Mouse (Mus musculus): ENCODE data around the gene Tgfbr1. TPM values are rescaled to one million over a fixed set of nuclear protein-coding genes. Genes with fewer than 3 reads are reported as not detected.

Gene Tgfbr1
- total RNA-seq, 1 experiment = 31.7 TPM

- no peak for DNase-seq (ENCODE audit: low read depth, low spot score)
- no peaks in the 10 kb centered on the region for H3K36me3 ChIP-seq (ENCODE audit: control insufficient read depth, insufficient read depth, low read length, poor library complexity, severe bottlenecking)
- in situ Hi-C loops (cut with MboI; ENCODE audit: low sequenced_read_pairs in 2 of 2, unreplicated experiment in 2 of 2) = no loop called here
- TF ChIP-seq ZC3H11A (IDR thresholded peaks at IDR 0.05; ENCODE audit: borderline replicate concordance, low read depth, low read length) (no peak), CHD2 (IDR thresholded peaks at IDR 0.05; ENCODE audit: low read depth, low read length) (no peak), MAFK (IDR thresholded peaks at IDR 0.05; ENCODE audit: insufficient read depth, low read depth, low read length) (no peak), ZNF384 (IDR thresholded peaks at IDR 0.05; ENCODE audit: low read depth, low read length) (no peak), HCFC1 (IDR thresholded peaks at IDR 0.05; ENCODE audit: borderline replicate concordance, insufficient read depth, low read length) (no peak)
- no peak overlapping the region for H3K4me3 ChIP-seq (ENCODE audit: insufficient read depth in 1 of 2, low read depth in 1 of 2, low read length in 2 of 2, poor library complexity in 1 of 2, severe bottlenecking in 1 of 2)
- no peaks in the 10 kb centered on the region for H3K9me3 ChIP-seq (ENCODE audit: control insufficient read depth, insufficient read depth, low read depth, low read length)
- no peak overlapping the region for H3K27ac ChIP-seq (ENCODE audit: insufficient read depth, low read depth, low read length, poor library complexity, severe bottlenecking)
- no peaks in the 10 kb centered on the region; a peak in 1 of 4 replicates for H3K4me1 ChIP-seq (ENCODE audit: control insufficient read depth in 2 of 2, insufficient read depth in 2 of 2, low read length in 2 of 2, poor library complexity in 1 of 2)
- H3K9ac ChIP-seq (ENCODE audit: insufficient read depth, low read depth, low read length, poor library complexity, severe bottlenecking) = no peak overlapping the region
Measured at GRCm38 (mm10) chr4:47332812-47333343, 20.1 kb upstream of the Tgfbr1 start.

- Histone ChIP-seq H3K4me3 (ENCODE audit: insufficient read depth in 1 of 2, low read depth in 1 of 2, low read length in 2 of 2, poor library complexity in 1 of 2, severe bottlenecking in 1 of 2) (no peak overlapping the region), H3K27ac (ENCODE audit: insufficient read depth, low read depth, low read length, poor library complexity, severe bottlenecking) (no peak overlapping the region), H3K9me3 (ENCODE audit: control insufficient read depth, insufficient read depth, low read depth, low read length) (no peaks in the 10 kb centered on the region), H3K9ac (ENCODE audit: insufficient read depth, low read depth, low read length, poor library complexity, severe bottlenecking) (no peak overlapping the region), H3K36me3 (ENCODE audit: control insufficient read depth, insufficient read depth, low read length, poor library complexity, severe bottlenecking) (no peaks in the 10 kb centered on the region), H3K4me1 (ENCODE audit: control insufficient read depth in 2 of 2, insufficient read depth in 2 of 2, low read length in 2 of 2, poor library complexity in 1 of 2) (no peaks in the 10 kb centered on the region; a peak in 1 of 4 replicates)
- DNase-seq (ENCODE audit: low read depth, low spot score) = no peak
- in situ Hi-C loops (cut with MboI; ENCODE audit: low sequenced_read_pairs in 2 of 2, unreplicated experiment in 2 of 2) = no loop called here
- TF ChIP-seq MAFK (IDR thresholded peaks at IDR 0.05; ENCODE audit: insufficient read depth, low read depth, low read length) = no peak
- TF ChIP-seq HCFC1 (IDR thresholded peaks at IDR 0.05; ENCODE audit: borderline replicate concordance, insufficient read depth, low read length) = no peak
- no peak for TF ChIP-seq ZNF384 (IDR thresholded peaks at IDR 0.05; ENCODE audit: low read depth, low read length)
- TF ChIP-seq CHD2 (IDR thresholded peaks at IDR 0.05; ENCODE audit: low read depth, low read length) = no peak
- TF ChIP-seq ZC3H11A (IDR thresholded peaks at IDR 0.05; ENCODE audit: borderline replicate concordance, low read depth, low read length) = no peak
Measured at GRCm38 (mm10) chr4:47333541-47333940, 19.5 kb upstream of the Tgfbr1 start.

GRCm38 (mm10) chr4:47336941-47337600, 16.0 kb upstream of the Tgfbr1 start:
- no peak for TF ChIP-seq HCFC1 (IDR thresholded peaks at IDR 0.05; ENCODE audit: borderline replicate concordance, insufficient read depth, low read length)
- TF ChIP-seq ZC3H11A (IDR thresholded peaks at IDR 0.05; ENCODE audit: borderline replicate concordance, low read depth, low read length) = no peak
- no peak for TF ChIP-seq CHD2 (IDR thresholded peaks at IDR 0.05; ENCODE audit: low read depth, low read length)
- no peak for TF ChIP-seq MAFK (IDR thresholded peaks at IDR 0.05; ENCODE audit: insufficient read depth, low read depth, low read length)
- TF ChIP-seq ZNF384 (IDR thresholded peaks at IDR 0.05; ENCODE audit: low read depth, low read length) = no peak
- no peak overlapping the region for H3K27ac ChIP-seq (ENCODE audit: insufficient read depth, low read depth, low read length, poor library complexity, severe bottlenecking)
- H3K9ac ChIP-seq (ENCODE audit: insufficient read depth, low read depth, low read length, poor library complexity, severe bottlenecking) = no peak overlapping the region
- H3K4me1 ChIP-seq (ENCODE audit: control insufficient read depth in 2 of 2, insufficient read depth in 2 of 2, low read length in 2 of 2, poor library complexity in 1 of 2) = no peaks in the 10 kb centered on the region
- H3K36me3 ChIP-seq (ENCODE audit: control insufficient read depth, insufficient read depth, low read length, poor library complexity, severe bottlenecking) = no peaks in the 10 kb centered on the region
- in situ Hi-C loops (cut with MboI; ENCODE audit: low sequenced_read_pairs in 2 of 2, unreplicated experiment in 2 of 2) = no loop called here
- H3K4me3 ChIP-seq (ENCODE audit: insufficient read depth in 1 of 2, low read depth in 1 of 2, low read length in 2 of 2, poor library complexity in 1 of 2, severe bottlenecking in 1 of 2) = no peak overlapping the region
- H3K9me3 ChIP-seq (ENCODE audit: control insufficient read depth, insufficient read depth, low read depth, low read length) = no peaks in the 10 kb centered on the region
- DNase-seq (ENCODE audit: low read depth, low spot score) = no peak

- in situ Hi-C loops (cut with MboI; ENCODE audit: low sequenced_read_pairs in 2 of 2, unreplicated experiment in 2 of 2) = no loop called here
- DNase-seq (ENCODE audit: low read depth, low spot score) = no peak
- H3K27ac ChIP-seq (ENCODE audit: insufficient read depth, low read depth, low read length, poor library complexity, severe bottlenecking) = no peak overlapping the region
- no peaks in the 10 kb centered on the region for H3K9me3 ChIP-seq (ENCODE audit: control insufficient read depth, insufficient read depth, low read depth, low read length)
- no peaks in the 10 kb centered on the region for H3K4me1 ChIP-seq (ENCODE audit: control insufficient read depth in 2 of 2, insufficient read depth in 2 of 2, low read length in 2 of 2, poor library complexity in 1 of 2)
- H3K9ac ChIP-seq (ENCODE audit: insufficient read depth, low read depth, low read length, poor library complexity, severe bottlenecking) = no peak overlapping the region
- TF ChIP-seq ZNF384 (IDR thresholded peaks at IDR 0.05; ENCODE audit: low read depth, low read length) = no peak
- H3K36me3 ChIP-seq (ENCODE audit: control insufficient read depth, insufficient read depth, low read length, poor library complexity, severe bottlenecking) = no peaks in the 10 kb centered on the region
- H3K4me3 ChIP-seq (ENCODE audit: insufficient read depth in 1 of 2, low read depth in 1 of 2, low read length in 2 of 2, poor library complexity in 1 of 2, severe bottlenecking in 1 of 2) = no peak overlapping the region
Measured at GRCm38 (mm10) chr4:47342632-47343031, 10.4 kb upstream of the Tgfbr1 start.

- no peak for TF ChIP-seq HCFC1 (IDR thresholded peaks at IDR 0.05; ENCODE audit: borderline replicate concordance, insufficient read depth, low read length)
- Histone ChIP-seq H3K9me3 (ENCODE audit: control insufficient read depth, insufficient read depth, low read depth, low read length) (no peaks in the 10 kb centered on the region), H3K4me3 (ENCODE audit: insufficient read depth in 1 of 2, low read depth in 1 of 2, low read length in 2 of 2, poor library complexity in 1 of 2, severe bottlenecking in 1 of 2) (no peak overlapping the region), H3K9ac (ENCODE audit: insufficient read depth, low read depth, low read length, poor library complexity, severe bottlenecking) (no peak overlapping the region), H3K4me1 (ENCODE audit: control insufficient read depth in 2 of 2, insufficient read depth in 2 of 2, low read length in 2 of 2, poor library complexity in 1 of 2) (no peaks in the 10 kb centered on the region), H3K27ac (ENCODE audit: insufficient read depth, low read depth, low read length, poor library complexity, severe bottlenecking) (no peak overlapping the region), H3K36me3 (ENCODE audit: control insufficient read depth, insufficient read depth, low read length, poor library complexity, severe bottlenecking) (no peaks in the 10 kb centered on the region)
- in situ Hi-C loops (cut with MboI; ENCODE audit: low sequenced_read_pairs in 2 of 2, unreplicated experiment in 2 of 2) = no loop called here
- DNase-seq (ENCODE audit: low read depth, low spot score) = no peak
Measured at GRCm38 (mm10) chr4:47347022-47347421, 6.0 kb upstream of the Tgfbr1 start.
